Mouse (Mus musculus) bone marrow, adult 2 months (tissue): ENCODE results near the gene Alpl. TPM values are rescaled to one million over a fixed set of nuclear protein-coding genes. Genes with fewer than 3 reads are reported as not detected.

Source experiments
- H3K27ac ChIP-seq: fragments of 200-500 bp; 2 replicates; pipeline ENCODE4 v1.5.1; 2012; ENCODE audit warnings: low read depth, mild to moderate bottlenecking, control low read depth, inconsistent platforms, low read length; ENCODE audit not compliant: control insufficient read depth, poor library complexity, insufficient read depth
- H3K4me1 ChIP-seq: fragments of 200-500 bp; 2 replicates; pipeline ENCODE4 v1.6.1; 2011; ENCODE audit warnings: low read length; ENCODE audit not compliant: control insufficient read depth, insufficient read depth
- H3K4me3 ChIP-seq: fragments of 200-500 bp; replicated peaks from 2 replicates; pipeline ENCODE3; 2011; ENCODE audit warnings: mild to moderate bottlenecking, low read depth, low read length, control low read depth; ENCODE audit not compliant: control insufficient read depth
- CTCF ChIP-seq: fragments of 200-500 bp; IDR thresholded peaks from 2 replicates; pipeline ENCODE4 v1.5.1; 2011; ENCODE audit warnings: low read length, control low read depth; ENCODE audit not compliant: control insufficient read depth, insufficient read depth
- POLR2A ChIP-seq: fragments of 200-500 bp; IDR thresholded peaks from 2 replicates; pipeline ENCODE4 v1.6.1; 2011; ENCODE audit warnings: low read depth, mild to moderate bottlenecking, control low read depth, low read length, borderline replicate concordance; ENCODE audit not compliant: control insufficient read depth
- WGBS: fragments of 180-500 bp; shearing (Covaris S2); methylation state at CpG from one replicate; pipeline ENCODE4 v1.1.7; 2018; 5-methylcytosine and 5-hydroxymethylcytosine counted together
- polyA plus RNA-seq: library from polyadenylated mRNA; stranded (reverse); fragments of >200 nt; gene quantifications from 2 replicates; pipeline ENCODE4 v1.2.4, GENCODE M21; 2011; ENCODE audit warnings: low replicate concordance; ENCODE audit not compliant: missing spikeins, insufficient read depth, insufficient read length

The Alpl gene
- polyA plus RNA-seq, 1 experiment = 7.1 TPM

- TF ChIP-seq POLR2A = no peak
- no peak for TF ChIP-seq CTCF
- WGBS = 32% methylated on average over 6 of the region's 6 CpGs
- no peak overlapping the region for H3K4me3 ChIP-seq
- H3K4me1 ChIP-seq = no peaks in the 10 kb centered on the region
- H3K27ac ChIP-seq = no peak overlapping the region
Measured at GRCm38 (mm10) chr4:137830380-137830779, 34.2 kb upstream of the Alpl start.

- WGBS = 67% methylated on average over 2 of the region's 2 CpGs
- no peak for TF ChIP-seq CTCF
- TF ChIP-seq POLR2A = no peak
Measured at GRCm38 (mm10) chr4:137824881-137825280, 28.7 kb upstream of the Alpl start.

GRCm38 (mm10) chr4:137823542-137823941, 27.4 kb upstream of the Alpl start:
- Histone ChIP-seq H3K27ac (no peak overlapping the region), H3K4me1 (no peaks in the 10 kb centered on the region), H3K4me3 (no peak overlapping the region)
- 89% methylated on average over 3 of the region's 3 CpGs for WGBS
- TF ChIP-seq CTCF (no peak), POLR2A (no peak)

More at GRCm38 (mm10) chr4:137824881-137825280, 28.7 kb upstream of the Alpl start:
- H3K27ac ChIP-seq = no peak overlapping the region
- H3K4me3 ChIP-seq = no peak overlapping the region
- no peaks in the 10 kb centered on the region for H3K4me1 ChIP-seq

- no peak overlapping the region for H3K4me3 ChIP-seq
- H3K27ac ChIP-seq = no peak overlapping the region
- TF ChIP-seq POLR2A (no peak), CTCF (no peak)
- WGBS = 91% methylated on average over 5 of the region's 5 CpGs
- H3K4me1 ChIP-seq = no peaks in the 10 kb centered on the region
Measured at GRCm38 (mm10) chr4:137822537-137822936, 26.4 kb upstream of the Alpl start.

- H3K4me3 ChIP-seq = no peak overlapping the region
- WGBS = 37% methylated on average over 3 of the region's 3 CpGs
- TF ChIP-seq CTCF (no peak), POLR2A (no peak)
- H3K27ac ChIP-seq = no peak overlapping the region
- H3K4me1 ChIP-seq = no peaks in the 10 kb centered on the region
Measured at GRCm38 (mm10) chr4:137820721-137821120, 24.5 kb upstream of the Alpl start.

- Histone ChIP-seq H3K4me3 (no peak overlapping the region), H3K4me1 (no peaks in the 10 kb centered on the region), H3K27ac (no peak overlapping the region)
- 83% methylated on average over 2 of the region's 2 CpGs for WGBS
- TF ChIP-seq CTCF = no peak
- no peak for TF ChIP-seq POLR2A
Measured at GRCm38 (mm10) chr4:137819487-137819886, 23.3 kb upstream of the Alpl start.

DNA sequence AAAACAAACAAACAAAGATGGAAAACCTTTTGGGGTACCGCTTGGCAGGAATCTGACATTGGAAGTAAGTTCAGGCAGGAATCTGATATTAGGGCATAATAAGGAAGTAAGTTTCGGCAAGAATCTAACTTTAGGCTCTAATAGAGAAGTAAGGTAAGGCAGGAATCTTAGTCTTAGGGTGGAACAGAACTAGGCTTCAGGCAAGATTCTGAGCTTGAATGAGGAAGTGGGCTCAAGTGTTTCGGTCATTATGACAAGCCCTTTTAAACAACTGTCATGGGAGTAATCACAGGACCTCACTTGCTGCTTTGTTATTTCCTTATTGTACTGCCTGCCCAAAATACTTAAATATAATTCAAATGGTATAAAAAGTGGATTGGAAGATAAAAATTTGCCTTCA, 22.2 kb upstream of the Alpl start:
- no peak overlapping the region for H3K27ac ChIP-seq
- no peak overlapping the region for H3K4me3 ChIP-seq
- no peak for TF ChIP-seq POLR2A
- no peak for TF ChIP-seq CTCF
- no peaks in the 10 kb centered on the region for H3K4me1 ChIP-seq
- 30% methylated on average over 3 of the region's 3 CpGs for WGBS

DNA sequence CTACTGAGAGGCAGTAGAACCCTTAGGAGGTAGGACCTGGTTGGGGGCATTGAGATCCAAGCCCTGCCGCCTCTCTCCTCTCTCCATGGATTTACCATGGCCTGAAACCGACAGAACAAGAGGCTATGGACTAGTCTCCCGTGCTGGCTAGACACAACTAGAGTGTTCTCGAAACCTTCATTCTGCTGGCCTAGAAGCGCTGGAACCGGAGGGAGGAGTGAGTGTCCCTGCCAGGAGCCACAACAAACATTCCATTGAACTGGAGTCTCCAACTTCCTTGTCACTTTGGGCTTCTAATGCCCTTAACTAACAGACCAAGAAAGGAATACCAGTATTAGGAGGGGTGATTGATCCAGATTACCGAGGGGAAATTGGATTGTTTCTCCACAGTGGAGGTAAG, 20.0 kb upstream of the Alpl start:
- WGBS = 78% methylated on average over 7 of the region's 7 CpGs
- Histone ChIP-seq H3K4me3 (no peak overlapping the region), H3K27ac (no peak overlapping the region), H3K4me1 (no peaks in the 10 kb centered on the region)
- TF ChIP-seq CTCF = no peak
- TF ChIP-seq POLR2A = no peak

DNA sequence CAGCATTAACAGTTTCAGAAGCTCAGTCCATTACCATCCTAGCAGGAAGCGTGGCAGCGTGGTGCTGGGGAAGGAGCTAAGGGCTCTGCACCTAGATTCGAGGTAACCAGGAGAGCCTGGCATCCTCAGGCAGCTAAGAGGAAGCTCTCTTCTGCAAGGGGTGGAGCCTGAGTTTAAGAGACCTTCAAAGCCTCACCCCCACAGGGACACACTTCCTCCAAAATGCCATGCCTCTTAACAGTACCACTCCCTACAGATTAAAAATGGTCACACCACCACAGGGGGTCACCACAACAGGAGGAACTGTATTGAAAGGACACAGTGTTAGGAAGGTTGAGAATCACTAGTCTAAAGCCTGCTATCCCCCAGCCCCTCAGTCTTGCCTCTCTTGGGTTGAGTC, 19.3 kb upstream of the Alpl start:
- H3K4me1 ChIP-seq = no peaks in the 10 kb centered on the region
- H3K27ac ChIP-seq = no peak overlapping the region
- WGBS = 33% methylated on average over 3 of the region's 3 CpGs
- TF ChIP-seq POLR2A (no peak), CTCF (no peak)
- no peak overlapping the region for H3K4me3 ChIP-seq

GRCm38 (mm10) chr4:137814140-137814539, 18.0 kb upstream of the Alpl start:
- WGBS = 74% methylated on average over 7 of the region's 7 CpGs
- H3K4me1 ChIP-seq = no peaks in the 10 kb centered on the region
- H3K4me3 ChIP-seq = no peak overlapping the region
- H3K27ac ChIP-seq = no peak overlapping the region
- no peak for TF ChIP-seq CTCF
- no peak for TF ChIP-seq POLR2A
